Mouse (Mus musculus): Measurements from ENCODE around the gene Olfml2a. TPM values are rescaled to one million over a fixed set of nuclear protein-coding genes. Genes with fewer than 3 reads are reported as not detected.
"Not testable (repeated sequence)": the region's sequence is repeated elsewhere in the genome, so short reads cannot be mapped to it uniquely, and the experiment has no call there.

Gene Olfml2a
- total and polyA plus RNA-seq, 3 experiments, result 0.05 TPM; not detected in 2

GRCm38 (mm10) chr2:39008350-39008851, 76.6 kb downstream of the Olfml2a start:
- peaks cover 51% of the 10 kb centered on the region for H3K4me1 ChIP-seq (ENCODE audit: insufficient read depth, low read depth, low read length)
- TF ChIP-seq CTCF (IDR thresholded peaks at IDR 0.05; ENCODE audit: low read depth, low read length) (no peak), GATA1 (IDR thresholded peaks at IDR 0.05; ENCODE audit: borderline replicate concordance, low read length) (no peak), TAL1 (conservative IDR thresholded peaks at IDR 0.05; ENCODE audit: low read depth, low read length) (no peak), GATA2 (IDR thresholded peaks at IDR 0.05; ENCODE audit: borderline replicate concordance, low read depth, low read length) (no peak), POLR2AphosphoS5 (IDR thresholded peaks at IDR 0.05; ENCODE audit: insufficient replicate concordance, low read depth, low read length) (no peak)
- H3K4me3 ChIP-seq (ENCODE audit: low read depth, low read length), result peak overlapping the region; percentile 93
- H3K36me3 ChIP-seq (replicated peaks), result peaks cover 53% of the 10 kb centered on the region
- DNase-seq (ENCODE audit: low spot score), result no peak
- ATAC-seq (ENCODE audit: extremely low read depth, insufficient number of reproducible peaks, low FRiP score, poor library complexity, severe bottlenecking), result no peak
- no peaks in the 10 kb centered on the region for H3K27me3 ChIP-seq (ENCODE audit: insufficient read depth, low read length)
- no peaks in the 10 kb centered on the region for H3K9me3 ChIP-seq (replicated peaks)

DNA sequence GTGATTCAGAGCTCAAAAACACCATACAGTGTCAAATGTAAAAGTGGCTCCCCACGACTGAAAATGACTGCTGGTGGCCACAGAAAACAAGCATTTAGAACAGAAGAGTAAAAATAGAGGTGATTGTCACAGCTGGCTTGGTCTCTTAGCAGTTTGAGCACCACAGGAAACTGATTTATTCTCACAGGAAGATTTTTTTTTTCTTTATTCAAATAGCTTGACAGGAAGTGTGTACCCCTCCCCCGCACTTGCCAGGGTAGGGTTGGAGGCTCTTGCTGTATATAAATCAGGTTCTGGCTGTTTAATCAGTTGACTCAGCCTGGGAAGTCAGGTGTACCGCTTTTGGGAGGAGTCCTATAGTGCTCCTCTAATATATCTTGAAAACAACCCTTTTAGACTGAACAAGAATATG, 77.2 kb downstream of the Olfml2a start:
- Histone ChIP-seq H3K9me3 (replicated peaks) (no peaks in the 10 kb centered on the region), H3K36me3 (replicated peaks) (peaks cover 53% of the 10 kb centered on the region), H3K27me3 (ENCODE audit: insufficient read depth, low read length) (no peaks in the 10 kb centered on the region), H3K4me3 (ENCODE audit: low read depth, low read length) (peak overlapping the region; percentile 93), H3K4me1 (ENCODE audit: insufficient read depth, low read depth, low read length) (peaks cover 46% of the 10 kb centered on the region)
- ATAC-seq (ENCODE audit: extremely low read depth, insufficient number of reproducible peaks, low FRiP score, poor library complexity, severe bottlenecking), result no peak
- no peak for TF ChIP-seq CTCF (IDR thresholded peaks at IDR 0.05; ENCODE audit: low read depth, low read length)
- no peak for DNase-seq (ENCODE audit: low spot score)

DNA sequence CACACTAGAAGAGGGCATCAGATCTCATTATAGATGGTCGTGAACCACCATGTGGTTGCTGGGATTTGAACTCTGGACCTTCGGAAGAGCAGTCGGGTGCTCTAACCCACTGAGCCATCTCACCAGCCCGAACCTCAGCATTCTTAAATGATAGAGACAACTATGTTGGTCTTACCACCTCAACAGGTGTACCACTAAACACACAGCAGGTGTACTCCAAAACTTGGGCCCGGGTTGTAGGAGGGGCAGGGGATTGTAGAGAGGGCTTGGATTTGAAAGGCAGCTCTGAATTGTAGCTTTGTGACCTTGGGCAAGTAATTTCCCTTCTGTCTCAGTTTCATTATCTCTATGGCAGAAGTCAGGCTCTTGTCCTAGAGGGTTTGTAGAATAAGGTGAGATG, 78.4 kb downstream of the Olfml2a start:
- H3K27me3 ChIP-seq (ENCODE audit: insufficient read depth, low read length); H3K9me3 ChIP-seq (replicated peaks); DNase-seq (ENCODE audit: low spot score); H3K4me3 ChIP-seq (ENCODE audit: low read depth, low read length); ATAC-seq (ENCODE audit: extremely low read depth, insufficient number of reproducible peaks, low FRiP score, poor library complexity, severe bottlenecking): not testable (repeated sequence)
- Histone ChIP-seq H3K36me3 (replicated peaks) (peaks cover 59% of the 10 kb centered on the region), H3K4me1 (ENCODE audit: insufficient read depth, low read depth, low read length) (peaks cover 46% of the 10 kb centered on the region)

DNA sequence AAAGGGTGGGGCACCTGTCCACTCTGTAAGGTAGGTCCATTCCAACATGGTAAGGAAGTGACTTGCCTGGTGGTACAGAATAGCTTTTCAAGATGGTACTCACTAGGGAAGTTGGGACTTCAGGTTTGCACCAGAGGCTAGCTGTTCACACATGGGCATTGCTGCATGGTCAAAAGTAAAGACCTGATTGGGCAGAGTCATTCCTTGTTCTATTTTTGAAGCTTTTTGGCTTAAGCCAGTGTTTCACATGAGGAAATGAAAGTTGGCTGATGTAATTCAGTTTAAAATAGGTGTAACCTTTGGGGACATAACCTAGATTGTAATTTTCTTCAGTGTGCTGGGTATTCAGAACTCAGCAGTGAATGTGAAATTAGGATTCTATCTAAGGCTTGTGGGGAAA, 79.5 kb downstream of the Olfml2a start:
- DNase-seq (ENCODE audit: low spot score) (no peak), ATAC-seq (ENCODE audit: extremely low read depth, insufficient number of reproducible peaks, low FRiP score, poor library complexity, severe bottlenecking) (no peak)
- no peaks in the 10 kb centered on the region for H3K9me3 ChIP-seq (replicated peaks)
- H3K4me1 ChIP-seq (ENCODE audit: insufficient read depth, low read depth, low read length), result peaks cover 41% of the 10 kb centered on the region
- H3K4me3 ChIP-seq (ENCODE audit: low read depth, low read length), result no peak overlapping the region
- TF ChIP-seq CTCF (IDR thresholded peaks at IDR 0.05; ENCODE audit: low read depth, low read length), result no peak
- no peak for TF ChIP-seq GATA1 (IDR thresholded peaks at IDR 0.05; ENCODE audit: borderline replicate concordance, low read length)
- TF ChIP-seq TAL1 (conservative IDR thresholded peaks at IDR 0.05; ENCODE audit: low read depth, low read length), result no peak
- no peak for TF ChIP-seq GATA2 (IDR thresholded peaks at IDR 0.05; ENCODE audit: borderline replicate concordance, low read depth, low read length)
- TF ChIP-seq POLR2AphosphoS5 (IDR thresholded peaks at IDR 0.05; ENCODE audit: insufficient replicate concordance, low read depth, low read length), result no peak
- peaks cover 69% of the 10 kb centered on the region for H3K36me3 ChIP-seq (replicated peaks)
- H3K27me3 ChIP-seq (ENCODE audit: insufficient read depth, low read length), result no peaks in the 10 kb centered on the region

DNA sequence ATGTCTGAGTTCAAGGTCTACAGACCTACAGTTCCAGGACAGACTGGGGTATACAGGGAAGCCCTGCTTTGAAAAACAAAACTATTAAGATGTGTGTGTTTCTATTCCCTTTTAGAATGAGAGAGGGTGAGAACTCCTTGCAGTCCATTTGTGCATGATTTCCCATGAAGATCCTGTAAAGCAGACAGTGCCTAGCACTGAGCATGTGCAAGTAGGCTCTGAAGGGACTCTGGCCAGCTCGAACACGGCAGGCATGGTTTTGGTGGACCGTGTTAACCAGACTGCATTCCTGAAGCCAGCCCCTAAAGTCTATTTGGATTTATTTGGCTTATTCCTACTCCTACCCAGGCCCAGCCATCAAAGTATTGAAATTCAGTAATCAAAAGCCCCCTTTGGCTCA, 80.2 kb downstream of the Olfml2a start:
- Histone ChIP-seq H3K4me3 (ENCODE audit: low read depth, low read length) (no peak overlapping the region), H3K9me3 (replicated peaks) (no peaks in the 10 kb centered on the region), H3K4me1 (ENCODE audit: insufficient read depth, low read depth, low read length) (peaks cover 35% of the 10 kb centered on the region), H3K36me3 (replicated peaks) (peaks cover 75% of the 10 kb centered on the region), H3K27me3 (ENCODE audit: insufficient read depth, low read length) (no peaks in the 10 kb centered on the region)
- DNase-seq (ENCODE audit: low spot score), result no peak
- TF ChIP-seq CTCF (IDR thresholded peaks at IDR 0.05; ENCODE audit: low read depth, low read length) (no peak), POLR2AphosphoS5 (IDR thresholded peaks at IDR 0.05; ENCODE audit: insufficient replicate concordance, low read depth, low read length) (no peak), GATA2 (IDR thresholded peaks at IDR 0.05; ENCODE audit: borderline replicate concordance, low read depth, low read length) (no peak), GATA1 (IDR thresholded peaks at IDR 0.05; ENCODE audit: borderline replicate concordance, low read length) (no peak), TAL1 (conservative IDR thresholded peaks at IDR 0.05; ENCODE audit: low read depth, low read length) (no peak)
- ATAC-seq (ENCODE audit: extremely low read depth, insufficient number of reproducible peaks, low FRiP score, poor library complexity, severe bottlenecking), result no peak

GRCm38 (mm10) chr2:39012768-39013279, 81.0 kb downstream of the Olfml2a start:
- DNase-seq (ENCODE audit: low spot score) (no peak), ATAC-seq (ENCODE audit: extremely low read depth, insufficient number of reproducible peaks, low FRiP score, poor library complexity, severe bottlenecking) (no peak)
- H3K4me1 ChIP-seq (ENCODE audit: insufficient read depth, low read depth, low read length), result peaks cover 32% of the 10 kb centered on the region
- peaks cover 84% of the 10 kb centered on the region for H3K36me3 ChIP-seq (replicated peaks)
- H3K9me3 ChIP-seq (replicated peaks), result no peaks in the 10 kb centered on the region
- TF ChIP-seq GATA1 (IDR thresholded peaks at IDR 0.05; ENCODE audit: borderline replicate concordance, low read length) (no peak), CTCF (IDR thresholded peaks at IDR 0.05; ENCODE audit: low read depth, low read length) (no peak), POLR2AphosphoS5 (IDR thresholded peaks at IDR 0.05; ENCODE audit: insufficient replicate concordance, low read depth, low read length) (no peak)
- no peaks in the 10 kb centered on the region for H3K27me3 ChIP-seq (ENCODE audit: insufficient read depth, low read length)
- no peak overlapping the region for H3K4me3 ChIP-seq (ENCODE audit: low read depth, low read length)

Other genes with a start within 250 kb of the Olfml2a start
- gene Nr5a1, start 217.4 kb upstream of the Olfml2a start, total RNA-seq (2014; fragmentation: Nextera tagmentation), result not detected in 2 replicates
- 0.11 and 0.12 TPM in 2 replicates for gene Nr5a1, start 217.4 kb upstream of the Olfml2a start, total RNA-seq (2017)
- 0.03 and 0.04 TPM in 2 replicates for gene Nr5a1, start 217.4 kb upstream of the Olfml2a start, polyA plus RNA-seq (2012)
- 12.0 and 14.6 TPM in 2 replicates for gene Nr6a1, start 4.3 kb upstream of the Olfml2a start, total RNA-seq (2014; fragmentation: Nextera tagmentation)
- gene Nr6a1, start 4.3 kb upstream of the Olfml2a start, total RNA-seq (2017), result 3.3 and 7.7 TPM in 2 replicates
- 0.68 and 0.81 TPM in 2 replicates for gene Nr6a1, start 4.3 kb upstream of the Olfml2a start, polyA plus RNA-seq (2012)
- gene Wdr38, start 65.5 kb downstream of the Olfml2a start, total RNA-seq (2014; fragmentation: Nextera tagmentation), result 1.6 and 1.9 TPM in 2 replicates
- gene Wdr38, start 65.5 kb downstream of the Olfml2a start, total RNA-seq (2017), result 1.8 and 2.3 TPM in 2 replicates
- 0.25 and 0.34 TPM in 2 replicates for gene Wdr38, start 65.5 kb downstream of the Olfml2a start, polyA plus RNA-seq (2012)
- 33.3 and 34.3 TPM in 2 replicates for gene Arpc5l, start 73.4 kb downstream of the Olfml2a start, total RNA-seq (2014; fragmentation: Nextera tagmentation)
- gene Arpc5l, start 73.4 kb downstream of the Olfml2a start, total RNA-seq (2017), result 62.4 and 71.6 TPM in 2 replicates
- gene Arpc5l, start 73.4 kb downstream of the Olfml2a start, polyA plus RNA-seq (2012), result 59.8 and 85.1 TPM in 2 replicates
- gene Rpl35, start 73.6 kb downstream of the Olfml2a start, total RNA-seq (2014; fragmentation: Nextera tagmentation), result 628 and 641 TPM in 2 replicates
- gene Rpl35, start 73.6 kb downstream of the Olfml2a start, total RNA-seq (2017), result 1,378 and 1,941 TPM in 2 replicates
- gene Rpl35, start 73.6 kb downstream of the Olfml2a start, polyA plus RNA-seq (2012), result 315 and 358 TPM in 2 replicates
- 29.4 and 33.5 TPM in 2 replicates for gene Golga1, start 133.6 kb downstream of the Olfml2a start, total RNA-seq (2014; fragmentation: Nextera tagmentation)
- gene Golga1, start 133.6 kb downstream of the Olfml2a start, total RNA-seq (2017), result 26.7 and 27.9 TPM in 2 replicates
- 1.9 and 2.3 TPM in 2 replicates for gene Golga1, start 133.6 kb downstream of the Olfml2a start, polyA plus RNA-seq (2012)

Data from G1E (cell line).